Mouse (Mus musculus) right cerebral cortex, postnatal 10 days (tissue): ENCODE measurements at regions not wholly inside any gene's neighbourhood (a gene's known extent, or its start where the extent isn't known, plus 50 kb on each side); places are given as distances from the start of the nearest gene placed in this dataset.
"Not testable (repeated sequence)": the region's sequence is repeated elsewhere in the genome, so short reads cannot be mapped to it uniquely, and the experiment has no call there.

Experiments
- DNase-seq, 2 experiments: peaks; one replicate each; pipeline ENCODE4 v3.0.0; 2021; ENCODE audit warnings: low spot score in 2 of 2

DNA sequence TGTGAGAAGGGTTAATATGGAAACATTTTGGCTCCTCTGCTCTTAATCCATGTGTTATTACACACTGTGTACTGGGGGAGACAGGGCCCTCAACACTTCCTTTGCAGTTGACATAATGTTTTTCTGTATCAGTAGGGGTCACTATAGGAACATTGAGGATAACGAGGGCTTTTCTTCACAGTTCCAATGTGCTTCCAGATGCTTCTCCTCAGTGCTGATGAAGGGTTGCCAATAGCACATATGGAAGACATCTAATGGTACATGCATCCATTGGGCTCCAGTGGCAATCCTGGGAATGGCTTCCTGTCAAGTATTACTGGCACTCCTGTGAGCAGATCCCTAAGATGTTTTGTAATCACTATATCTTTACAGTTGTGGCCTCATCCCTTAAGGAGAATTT, 62.1 kb downstream of the Naa11 start:
- DNase-seq = no peak

DNA sequence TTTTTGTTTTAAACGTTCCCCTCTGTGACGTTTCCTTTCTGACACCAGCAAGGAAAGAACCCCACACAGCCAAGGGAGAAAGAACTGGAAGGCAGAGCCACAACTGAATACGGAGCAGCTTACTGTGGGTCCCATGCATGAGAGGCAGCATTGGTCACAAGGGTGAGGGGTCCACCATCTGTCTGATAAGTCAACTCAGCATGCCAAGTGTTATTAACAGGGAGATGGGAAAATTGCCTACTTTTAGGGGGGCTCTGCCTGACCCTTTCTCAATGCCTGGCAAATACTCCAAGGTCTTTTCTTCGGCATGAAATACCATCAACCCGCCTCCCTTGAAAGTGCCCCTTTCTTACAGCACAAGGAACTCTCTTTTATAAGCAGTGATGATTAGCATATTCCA, 66.3 kb downstream of the Naa11 start:
- no peak for DNase-seq

DNA sequence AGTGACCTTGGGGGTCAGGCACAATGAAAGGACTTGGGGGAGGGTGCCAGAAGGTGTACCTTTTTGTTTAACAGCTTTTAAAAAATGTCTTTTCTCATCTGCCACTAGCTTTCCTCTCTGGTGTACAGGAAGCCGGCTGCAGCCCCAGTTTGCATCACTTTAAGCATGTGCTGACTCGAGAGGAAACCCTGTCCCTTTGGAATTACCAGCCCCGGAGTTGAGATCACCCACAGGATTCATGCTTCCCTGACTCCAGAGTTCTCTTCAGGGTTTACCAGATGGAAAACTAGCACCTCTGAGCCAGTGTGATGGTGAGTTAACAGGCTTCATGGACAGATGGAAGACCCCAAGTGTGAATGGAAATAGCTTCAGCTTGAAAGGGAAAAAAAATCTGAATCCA, 68.3 kb downstream of the Naa11 start:
- no peak for DNase-seq

DNA sequence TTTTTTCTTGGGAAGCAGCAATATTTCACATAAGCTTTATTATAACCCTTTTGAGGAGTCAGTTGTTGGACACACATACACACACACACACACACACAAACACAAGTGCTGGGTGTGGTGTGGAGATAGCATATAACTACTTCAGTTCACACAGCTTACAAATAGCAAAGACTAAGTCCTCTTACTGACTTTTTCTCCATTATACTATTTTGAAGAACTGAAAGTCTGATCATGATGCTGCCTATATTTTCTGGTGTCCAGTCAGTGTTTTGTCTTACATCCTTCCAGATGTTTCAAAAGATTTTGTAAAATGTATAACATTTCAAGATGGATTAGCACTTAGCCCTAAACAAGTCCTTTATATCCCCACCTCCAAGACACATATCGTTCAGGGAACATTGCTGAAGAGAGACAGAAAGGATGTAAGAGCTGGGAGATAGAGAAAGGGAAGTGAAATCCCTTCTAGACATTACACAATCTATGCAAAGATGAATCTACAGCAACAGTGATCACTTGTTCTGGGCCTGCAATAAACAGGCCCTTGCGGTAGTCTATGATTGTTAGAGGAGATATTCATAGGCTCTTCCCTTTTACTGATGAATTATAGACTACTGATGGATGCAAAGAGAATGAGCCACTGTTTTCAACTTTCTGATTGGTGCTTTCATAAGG, 72.2 kb downstream of the Naa11 start:
- DNase-seq = no peak

DNA sequence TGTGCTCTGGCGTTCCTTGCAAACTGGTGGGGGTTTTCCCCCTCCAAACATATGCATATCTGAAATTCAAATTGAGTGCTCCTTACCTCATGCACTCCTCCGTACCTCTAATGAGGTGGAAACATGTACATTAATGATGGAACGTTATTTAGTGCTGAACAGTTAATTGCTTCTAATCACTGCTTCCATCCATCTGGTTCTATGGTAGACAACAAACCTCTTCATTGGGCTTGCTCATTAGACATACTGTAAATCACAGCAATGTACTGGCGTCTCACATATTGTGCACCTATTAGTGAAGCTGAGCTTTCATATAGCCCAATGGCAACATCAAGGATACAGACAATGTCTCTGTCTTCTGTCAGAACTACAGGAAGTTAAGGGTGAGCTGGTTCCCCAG, 85.3 kb downstream of the Naa11 start:
- DNase-seq = no peak

DNA sequence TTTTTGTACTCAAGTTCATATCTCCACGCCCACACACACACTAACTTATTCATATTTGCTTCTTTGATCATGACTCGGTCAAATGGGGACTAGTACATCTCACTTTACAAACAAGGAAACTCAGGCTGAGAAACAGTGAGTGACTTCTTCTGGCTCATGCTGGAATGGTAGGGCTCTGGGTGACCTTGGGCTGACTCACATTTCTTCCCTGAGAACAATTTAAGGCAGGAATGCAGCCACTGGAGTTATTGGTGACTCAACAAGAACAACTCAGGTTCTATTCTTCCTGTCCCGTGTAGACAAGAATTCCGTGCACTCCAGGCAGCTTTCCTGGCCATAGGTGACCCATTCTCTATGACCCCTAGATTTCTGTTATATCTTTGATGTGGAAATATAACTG, 87.3 kb downstream of the Naa11 start:
- no peak for DNase-seq

DNA sequence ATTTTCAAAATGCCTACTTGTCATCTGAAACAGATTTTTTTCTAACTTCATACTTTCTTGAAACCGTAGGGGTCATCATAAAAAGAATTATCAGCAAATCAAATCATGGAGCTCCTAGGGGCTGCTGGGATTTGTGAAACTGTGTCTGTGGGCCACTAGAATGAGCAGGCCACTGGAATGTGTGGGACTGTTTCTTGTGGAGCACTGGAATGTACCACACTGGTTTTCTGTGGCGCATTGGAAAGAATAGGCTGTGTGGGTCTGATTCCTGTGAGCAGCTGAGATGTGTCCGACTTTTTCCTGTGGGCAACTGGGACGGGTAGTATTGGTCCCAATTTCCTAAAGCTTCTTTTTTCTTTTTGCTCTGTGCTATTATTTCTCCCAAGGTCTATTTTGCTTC, 90.6 kb downstream of the Naa11 start:
- DNase-seq = no peak

DNA sequence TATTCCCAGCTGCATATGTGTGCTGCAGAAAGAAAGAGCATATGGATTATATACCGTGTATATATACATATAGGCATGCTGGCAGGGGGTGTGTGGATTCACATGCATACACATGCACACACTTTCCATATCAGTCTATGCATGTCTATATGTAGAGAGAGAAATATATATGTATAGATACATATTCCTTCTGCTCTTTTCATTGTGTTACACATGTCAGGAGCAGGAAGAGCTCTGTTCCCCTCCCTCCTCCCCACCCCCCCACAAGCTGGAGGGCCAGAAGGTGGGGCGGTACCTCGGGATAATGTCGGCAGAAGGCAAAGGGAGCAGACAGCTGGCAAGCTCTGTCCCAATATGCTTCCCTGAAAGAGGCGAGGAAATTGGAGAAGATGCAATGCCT, 91.3 kb downstream of the Naa11 start:
- DNase-seq = peak; percentile 79 to 87

DNA sequence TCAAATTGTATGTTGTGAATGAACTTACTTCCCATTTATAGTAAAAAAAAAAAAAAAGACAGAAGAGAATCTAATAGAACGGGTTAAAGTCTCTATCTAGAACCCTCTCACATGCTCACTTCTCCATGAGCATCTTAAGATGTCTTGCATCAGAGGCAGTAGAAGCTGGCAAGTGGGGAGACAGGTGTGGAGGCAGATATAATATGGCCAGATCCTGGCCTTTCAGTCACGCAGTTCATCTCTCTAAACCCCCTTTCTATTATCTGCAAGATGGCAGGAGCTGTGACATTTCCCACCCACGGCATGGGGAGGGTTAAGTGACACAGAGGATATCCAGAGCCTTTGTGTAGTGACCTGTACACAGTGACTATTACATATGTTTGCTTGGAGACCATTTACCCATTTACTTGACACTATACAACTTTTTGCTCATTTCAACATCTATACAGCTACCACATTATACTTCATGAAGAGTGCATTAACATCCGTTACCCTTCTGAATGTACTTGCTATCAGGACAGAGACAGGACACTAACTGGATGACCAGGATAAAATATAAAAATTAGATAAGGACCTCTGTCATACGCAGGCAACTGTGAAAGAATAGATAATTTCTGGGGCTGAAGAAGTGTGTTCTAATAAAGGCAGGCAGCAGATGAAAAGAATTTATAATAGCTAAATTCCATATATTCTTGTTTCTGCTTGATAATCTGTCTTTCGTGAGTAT, 91.9 kb downstream of the Naa11 start:
- no peak for DNase-seq

DNA sequence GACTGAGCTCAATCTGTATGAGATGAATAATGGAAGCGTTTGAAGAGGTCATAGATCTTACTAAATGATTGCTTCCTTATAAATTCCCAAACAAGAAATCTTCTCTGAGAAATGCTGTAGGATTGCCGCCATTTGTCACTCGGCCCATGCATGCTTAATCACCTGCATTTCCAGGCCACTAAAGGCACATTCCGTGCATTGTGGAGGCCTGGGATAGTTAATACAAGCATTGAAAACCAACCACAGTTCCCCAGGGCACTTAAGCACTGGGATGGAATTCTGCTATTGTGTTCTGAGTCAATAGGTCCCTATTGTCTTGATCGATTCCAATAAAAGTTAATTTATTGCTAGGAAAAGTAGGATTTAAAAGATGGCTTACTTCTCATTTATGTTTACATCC, 92.5 kb downstream of the Naa11 start:
- no peak for DNase-seq

DNA sequence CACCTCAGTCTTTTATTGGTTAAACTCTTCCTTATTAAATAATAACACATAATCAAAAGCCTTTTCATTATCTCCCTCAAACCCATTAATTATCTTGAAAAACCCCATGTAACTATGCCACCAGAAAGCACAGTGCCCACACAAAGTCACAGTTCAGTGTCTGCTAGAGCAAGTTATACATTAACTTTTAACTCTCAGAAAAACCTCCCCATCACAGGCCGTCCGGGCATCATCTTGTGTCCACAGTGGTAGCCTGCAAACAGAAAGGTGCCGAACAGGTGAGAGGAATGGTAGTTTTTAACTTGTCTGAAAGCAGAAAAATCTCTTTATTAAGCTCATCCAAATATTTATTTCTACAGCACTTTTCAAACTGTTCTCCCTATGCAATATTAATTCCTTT, 96.0 kb downstream of the Naa11 start:
- no peak for DNase-seq

DNA sequence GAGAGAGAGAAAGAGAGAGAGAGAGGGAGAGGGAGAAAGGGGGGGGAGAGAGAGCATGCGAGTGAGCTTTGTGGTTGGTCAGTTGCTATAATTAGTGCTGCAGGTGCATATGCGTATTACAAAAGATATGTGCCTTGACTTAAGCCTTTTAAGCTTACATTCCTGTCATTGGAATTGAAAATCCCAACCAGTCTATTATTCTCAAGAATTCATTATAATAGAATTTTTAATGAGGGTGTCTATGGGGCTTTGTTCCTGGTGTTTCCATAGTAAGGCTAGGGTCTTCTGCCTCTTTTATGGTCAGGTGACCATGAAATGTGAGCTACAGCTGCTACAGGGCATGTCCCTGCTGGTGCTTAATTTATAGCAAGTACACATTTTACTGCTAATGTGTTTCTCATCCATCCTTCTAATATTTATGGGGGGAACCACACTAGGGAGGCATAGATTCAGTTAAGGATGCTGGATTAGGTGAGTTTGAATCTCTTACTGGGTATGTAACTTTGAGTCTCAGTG, 102.0 kb downstream of the Naa11 start:
- no peak for DNase-seq

DNA sequence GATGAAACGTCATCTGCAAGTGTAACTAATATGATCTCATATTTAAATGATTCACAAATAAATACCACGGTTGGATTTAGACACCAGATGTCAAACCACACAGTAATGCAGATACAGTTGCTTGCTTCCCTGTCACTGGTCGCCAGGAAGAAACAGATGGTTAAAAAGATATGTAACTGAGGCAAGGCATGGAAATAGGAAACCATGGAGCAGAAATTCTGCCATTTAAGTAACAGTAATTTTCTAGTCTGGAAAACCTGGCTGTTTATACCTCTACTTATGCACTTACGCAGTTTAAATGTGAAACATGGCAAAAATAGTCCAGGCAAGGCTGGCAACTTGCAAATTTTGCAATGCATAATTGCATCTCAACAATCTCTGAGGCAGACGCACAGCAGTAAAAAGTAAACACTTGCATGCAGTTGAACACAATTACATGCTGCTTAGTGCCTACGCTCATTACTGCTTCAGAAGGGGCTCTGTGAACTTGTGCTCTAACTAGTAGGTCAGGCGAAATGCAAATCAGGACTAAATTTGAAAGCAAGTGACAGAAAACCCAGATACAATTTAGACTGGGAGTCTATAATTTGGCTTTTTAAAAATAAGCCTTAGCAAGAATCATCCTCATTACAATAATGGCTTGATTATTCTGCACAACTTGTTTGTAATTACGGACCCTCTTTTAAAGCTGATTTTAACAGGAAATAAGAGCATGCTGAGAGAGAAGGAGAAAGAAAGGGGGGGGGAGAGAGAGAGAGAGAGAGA, 102.6 kb downstream of the Naa11 start:
- DNase-seq = peak; percentile 33 to 50

DNA sequence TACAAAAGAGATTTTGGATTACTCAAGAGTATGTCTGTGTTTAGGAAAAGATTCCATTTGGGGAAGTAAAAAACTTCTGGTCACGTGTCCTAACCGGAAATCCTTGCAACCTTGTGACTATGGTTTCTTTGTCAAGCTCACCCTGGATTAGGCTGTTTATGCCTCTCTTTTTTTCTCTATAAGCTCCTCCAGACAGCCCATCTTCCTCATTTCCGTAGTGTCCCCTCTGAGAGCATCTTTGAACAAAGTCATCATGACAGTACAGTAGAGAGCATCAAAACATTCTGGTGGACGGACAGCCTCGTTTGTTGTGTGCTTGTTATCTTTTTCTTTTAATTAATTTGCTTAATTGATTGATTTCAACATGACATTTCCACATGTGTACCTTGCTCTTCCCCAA, 112.7 kb downstream of the Naa11 start:
- no peak for DNase-seq

DNA sequence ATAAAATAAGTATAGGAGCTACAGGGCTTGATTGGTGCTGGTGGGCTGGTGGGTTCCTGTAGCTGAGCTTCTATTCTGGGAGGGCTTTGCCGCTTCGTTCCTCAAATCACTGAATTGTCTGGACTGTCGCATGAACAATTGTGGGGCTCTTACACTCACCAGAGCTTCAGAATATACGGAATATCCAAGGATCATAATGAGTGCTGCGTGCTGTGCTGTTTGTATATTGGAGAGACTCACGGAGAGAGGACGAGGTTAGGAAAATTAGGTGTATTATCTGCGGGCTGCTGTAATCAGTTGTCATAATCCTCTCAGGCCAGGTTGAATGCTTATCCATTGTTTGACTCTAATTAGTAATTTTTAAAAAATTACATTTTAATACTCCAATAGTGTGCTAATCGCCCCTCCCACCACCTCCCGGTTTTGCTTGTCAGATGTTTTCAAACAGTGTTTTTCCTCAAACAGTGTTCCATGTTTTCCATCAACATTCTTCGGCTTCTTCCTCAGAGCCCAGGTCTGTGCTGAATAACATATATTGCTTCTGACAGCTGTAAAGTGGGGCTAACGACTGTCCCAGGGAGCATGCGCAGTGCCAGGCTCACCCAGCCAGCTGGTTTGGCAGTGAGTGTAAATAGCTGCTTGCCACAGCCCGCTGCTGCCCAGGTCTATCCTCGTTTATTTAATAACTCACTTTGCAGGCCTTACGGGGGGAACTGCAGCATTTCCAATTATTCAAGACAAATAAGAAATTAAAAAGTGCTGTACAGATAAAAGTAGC, 114.2 kb downstream of the Naa11 start:
- DNase-seq = peak in 1 of 2 experiments; percentile 36

DNA sequence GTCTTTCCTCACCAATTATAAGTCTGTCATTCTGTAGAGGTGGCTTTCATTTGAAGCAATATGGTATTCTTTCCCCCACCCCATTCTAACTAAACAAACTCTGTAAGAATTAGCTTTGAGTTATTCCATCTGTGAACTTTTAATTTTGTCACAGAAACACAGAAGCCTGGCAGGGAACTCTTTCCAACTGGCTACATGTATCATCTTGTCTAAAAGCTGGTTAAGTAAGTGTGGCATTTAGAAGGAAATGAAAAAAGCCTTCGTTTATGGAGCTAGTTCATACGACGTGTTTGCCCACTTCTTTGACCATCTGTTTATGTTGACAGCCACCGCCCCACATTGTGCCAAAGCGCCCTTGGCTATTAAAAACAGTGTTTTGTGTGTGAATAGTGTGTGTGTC, 115.5 kb downstream of the Naa11 start:
- DNase-seq = peak in 1 of 2 experiments; percentile 45

DNA sequence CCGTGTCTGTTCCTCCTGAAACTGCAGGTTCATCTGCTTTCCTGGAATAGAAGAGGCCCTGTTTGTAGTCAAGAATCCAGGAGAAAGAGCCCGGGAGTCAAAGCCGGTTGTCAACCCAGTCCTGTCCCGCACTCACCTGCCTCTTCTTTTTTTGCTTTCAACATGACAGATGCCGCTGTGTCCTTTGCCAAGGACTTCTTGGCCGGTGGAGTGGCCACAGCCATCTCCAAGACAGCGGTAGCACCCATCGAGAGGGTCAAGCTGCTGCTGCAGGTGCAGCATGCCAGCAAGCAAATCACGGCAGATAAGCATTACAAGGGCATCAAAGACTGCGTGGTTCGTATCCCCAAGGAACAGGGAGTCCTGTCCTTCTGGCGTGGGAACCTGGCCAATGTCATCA, 127.5 kb downstream of the Naa11 start:
- not testable (repeated sequence) for DNase-seq

DNA sequence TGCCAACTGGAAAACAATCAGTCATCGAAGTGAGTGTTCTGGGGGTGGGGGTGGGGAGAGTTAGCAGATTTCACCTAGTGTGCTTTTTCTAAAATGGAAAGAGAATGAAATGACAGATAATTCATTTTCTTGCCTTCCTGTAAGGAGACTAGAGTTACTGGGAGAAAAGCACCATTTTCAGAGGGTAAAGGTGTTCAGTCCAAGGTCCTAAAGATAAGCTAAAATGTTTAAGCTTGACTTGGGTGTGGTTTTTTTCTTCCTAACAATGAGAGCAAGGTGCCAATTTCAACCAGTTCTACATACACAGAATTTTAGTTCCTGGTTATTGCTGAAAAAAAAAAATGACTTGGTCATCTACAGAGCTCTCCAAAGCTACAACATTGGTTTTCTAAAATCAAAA, 135.1 kb downstream of the Naa11 start:
- DNase-seq = no peak

DNA sequence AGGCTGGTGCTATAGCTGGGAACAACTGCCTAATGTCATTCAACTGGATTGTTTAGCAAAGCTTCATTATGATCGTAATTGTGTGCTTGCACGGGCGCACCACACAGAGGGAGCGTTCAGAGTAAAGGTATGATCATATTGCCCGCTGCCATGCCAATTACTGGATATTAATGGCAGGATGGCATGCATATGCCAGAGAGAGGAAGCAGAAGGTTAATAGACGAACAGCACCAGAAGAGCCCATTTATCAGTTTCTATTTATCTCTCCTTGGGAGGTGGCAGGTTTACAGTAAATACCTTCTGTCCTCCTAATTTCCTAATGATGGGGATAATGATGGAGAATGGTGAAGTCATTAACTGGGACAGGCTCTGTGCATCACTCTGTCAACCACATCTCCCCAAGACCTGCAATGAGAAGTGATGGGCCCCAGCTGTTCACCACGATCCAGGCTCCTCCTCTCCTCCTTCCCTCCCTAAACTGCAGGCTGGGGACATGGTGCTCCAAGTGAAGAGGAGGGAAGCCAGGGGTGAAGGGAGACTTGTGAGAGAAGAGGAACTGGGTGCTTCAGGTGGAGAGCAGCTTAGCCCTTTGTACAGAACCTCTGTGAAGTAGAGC, 135.6 kb downstream of the Naa11 start:
- DNase-seq = no peak

DNA sequence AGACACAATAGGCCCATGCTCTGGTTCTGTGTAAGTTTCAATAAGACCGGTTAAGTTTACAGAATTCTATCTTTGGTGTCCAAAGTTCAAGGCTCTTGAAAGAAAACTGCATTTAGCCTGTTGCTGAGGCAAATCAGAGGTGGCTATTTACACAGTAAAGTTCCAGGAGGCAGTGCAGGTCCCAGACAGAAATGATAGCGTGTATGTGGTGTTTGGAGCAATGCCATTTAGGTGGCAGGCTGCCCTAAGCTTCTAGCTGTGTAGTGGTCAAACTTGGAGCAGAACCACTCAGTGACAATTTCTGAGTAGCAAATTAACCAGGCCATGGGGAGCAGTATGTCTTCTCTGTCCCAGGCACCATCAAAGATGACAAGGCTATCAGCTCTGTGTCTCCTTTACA, 125.5 kb upstream of the Paqr3 start:
- no peak for DNase-seq

DNA sequence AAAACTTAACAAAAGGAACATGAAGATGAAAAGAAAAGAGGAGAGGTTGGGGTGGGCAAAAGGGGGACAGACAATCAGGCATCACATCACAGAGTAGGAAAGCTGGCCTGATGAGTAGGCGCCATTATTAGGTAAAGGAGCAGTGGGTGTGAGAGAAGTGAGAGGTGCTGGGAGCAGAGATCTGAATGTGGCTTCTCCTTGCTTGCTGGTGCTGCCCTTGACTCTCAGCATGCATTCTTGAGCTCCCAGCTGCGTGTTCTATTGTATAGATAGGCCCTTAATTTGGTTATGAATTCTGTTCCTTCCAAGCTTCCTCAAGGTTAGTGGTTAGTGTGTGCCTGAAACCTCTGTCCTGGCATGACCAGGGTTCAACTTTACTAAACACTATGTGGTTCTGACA, 115.0 kb upstream of the Paqr3 start:
- DNase-seq = no peak
